9 mouse cellular contexts compared by ENCODE assay signal in genomic region chr4:109703568-109703967, GRCm38 (mm10). TPM values are rescaled to one million over a fixed set of nuclear protein-coding genes. Genes with fewer than 3 reads are reported as not detected.
DNase-seq lines count a peak whose midpoint lies in the region; ATAC-seq and TF ChIP-seq lines count a peak whose summit lies in the region.
"Had no signal": no experiment of that assay in that cellular context is flagged by ENCODE, and none has a peak within 500 bp of the region (broad histone marks: within the 10 kb centered on the region; RNA-seq: fewer than 3 reads in every experiment).

No protein-coding gene starts in this region.

- no peak for ATAC-seq in cerebellum, adult (ENCODE audit: insufficient number of reproducible peaks, low FRiP score, low TSS enrichment)
- ATAC-seq in megakaryocyte, adult 5-6 weeks (ENCODE audit: poor library complexity, severe bottlenecking), result peak; percentile 69

- TF ChIP-seq POLR2A in cerebellum, adult 2 months (IDR thresholded peaks at IDR 0.05; ENCODE audit: borderline replicate concordance, insufficient read depth, low read length), result no peak

- 0 out of 2 replicates have a peak, but pooled peaks cover 2% of the 10 kb centered on the region for H3K4me1 ChIP-seq in cerebellum, adult 2 months (ENCODE audit: control insufficient read depth, insufficient read depth, low read length)
- no peaks in the 10 kb centered on the region for H3K4me1 ChIP-seq in forebrain, embryonic 10.5 days

- DNase-seq in cerebellum, adult 2 months, result peak in 1 of 2 experiments; percentile 21
- peak; percentile 16 for DNase-seq in left cerebral cortex, adult 11 months (ENCODE audit: low spot score)
- DNase-seq in left cerebral cortex, adult 9 months (ENCODE audit: low spot score in 2 of 2), result no peak
- DNase-seq in adipocyte (ENCODE audit: low spot score), result peak; percentile 75
- no peak for DNase-seq in cerebellum, adult 18-20 months
- no peak for DNase-seq in forebrain, embryonic 10.5 days (ENCODE audit: extremely low spot score, low spot score)

- no peaks in the 10 kb centered on the region for H3K27me3 ChIP-seq in cerebellum, adult 2 months (ENCODE audit: control insufficient read depth, insufficient read depth, low read length)
- no peaks in the 10 kb centered on the region for H3K27me3 ChIP-seq in forebrain, embryonic 10.5 days (ENCODE audit: poor library complexity, severe bottlenecking)

- no peak overlapping the region for H3K27ac ChIP-seq in cerebellum, adult 2 months (ENCODE audit: insufficient read depth, low read length)
- no peak overlapping the region for H3K27ac ChIP-seq in forebrain, embryonic 10.5 days

- H3K36me3 ChIP-seq in forebrain, embryonic 10.5 days (replicated peaks), result no peaks in the 10 kb centered on the region

- H3K9me3 ChIP-seq in forebrain, embryonic 10.5 days, result no peaks in the 10 kb centered on the region

- H3K4me3 ChIP-seq in cerebellum, adult 2 months (replicated peaks; ENCODE audit: insufficient read depth, low read depth, low read length), result no peak overlapping the region
- H3K4me3 ChIP-seq in forebrain, embryonic 10.5 days, result no peak overlapping the region
- H3K4me3 ChIP-seq: erythroblast, embryonic 14.5 days had no signal

- TF ChIP-seq CTCF in cerebellum, adult 2 months (IDR thresholded peaks at IDR 0.05; ENCODE audit: borderline replicate concordance, insufficient read depth, low read depth, low read length), result peak; percentile 36; the same call in 1 of the 2 replicates

RNA-seq across cellular contexts. Expression of gene Faf1, which starts 27.2 kb away (rescaled TPM):
- 20.4 and 20.9 TPM in 2 replicates for polyA plus RNA-seq in cerebellum, adult 2 months (2012; rRNA removed)
- 34.5 and 35.8 TPM in 2 replicates for total RNA-seq in megakaryocyte, adult 5-6 weeks (2015)
- total RNA-seq in megakaryocyte, adult 5-6 weeks (2017), result 40.9 and 42.0 TPM in 2 replicates
- polyA plus RNA-seq in forebrain, embryonic 10.5 days (2016; fragmentation: Nextera tagmentation; extraction: Ambion mirVana), result 28.3 and 29.7 TPM in 2 replicates

RNA-seq across cellular contexts. Expression of gene Cdkn2c, which starts 36.6 kb away (rescaled TPM):
- 2.9 and 3.1 TPM in 2 replicates for polyA plus RNA-seq in cerebellum, adult 2 months (2012; rRNA removed)
- 97.2 and 122 TPM in 2 replicates for total RNA-seq in megakaryocyte, adult 5-6 weeks (2015)
- total RNA-seq in megakaryocyte, adult 5-6 weeks (2017), result 93.9 and 102 TPM in 2 replicates
- 2.8 and 4.2 TPM in 2 replicates for polyA plus RNA-seq in forebrain, embryonic 10.5 days (2016; fragmentation: Nextera tagmentation; extraction: Ambion mirVana)

Comparison
In these comparisons a context has a peak if more than half of its experiments do, and no peak if none do; other contexts are left out.
1. DNase-seq: peak in left cerebral cortex, adult 11 months (single experiment) and adipocyte (single experiment); none in left cerebral cortex, adult 9 months (0 of 2), cerebellum, adult 18-20 months (0 of 2) and forebrain, embryonic 10.5 days (single experiment).